Mouse (Mus musculus) kidney, embryonic 16.5 days (tissue): ENCODE measurements around the gene Mad1l1. TPM values are rescaled to one million over a fixed set of nuclear protein-coding genes. Genes with fewer than 3 reads are reported as not detected.
"Not testable (repeated sequence)": the region's sequence is repeated elsewhere in the genome, so short reads cannot be mapped to it uniquely, and the experiment has no call there.

ENCODE experiments used
- ATAC-seq: fragments of 200-750 bp; cut with Nextera tagmentation; 2 replicates; pipeline ENCODE4 v1.8.0; 2017; ENCODE audit warnings: moderate TSS enrichment; ENCODE audit not compliant: low FRiP score, low TSS enrichment
- H3K27ac ChIP-seq: fragments of 300-500 bp; sonication (generic); 2 replicates; pipeline ENCODE4 v1.5.1; 2014; ENCODE audit warnings: low read length
- H3K27me3 ChIP-seq: fragments of 300-500 bp; sonication (generic); 2 replicates; pipeline ENCODE4 v1.6.1; 2014; ENCODE audit warnings: low read length, control low read depth, mixed read lengths; ENCODE audit not compliant: insufficient read depth
- H3K36me3 ChIP-seq: fragments of 300-500 bp; sonication (generic); 2 replicates; pipeline ENCODE4 v1.6.1; 2014; ENCODE audit warnings: low read length, control low read depth, mixed read lengths; ENCODE audit not compliant: insufficient read depth
- H3K4me1 ChIP-seq: fragments of 300-500 bp; sonication (generic); 2 replicates; pipeline ENCODE4 v1.6.1; 2014; ENCODE audit warnings: low read length, control low read depth, mixed read lengths; ENCODE audit not compliant: insufficient read depth
- H3K4me2 ChIP-seq: fragments of 300-500 bp; sonication (generic); replicated peaks from 2 replicates; pipeline ENCODE4 v1.6.1; 2014; ENCODE audit warnings: low read depth, low read length
- H3K4me3 ChIP-seq: fragments of 300-500 bp; sonication (generic); 2 replicates; pipeline ENCODE4 v1.5.1; 2014; ENCODE audit warnings: mild to moderate bottlenecking, low read length
- H3K9ac ChIP-seq: fragments of 300-500 bp; sonication (generic); replicated peaks from 2 replicates; pipeline ENCODE4 v1.6.1; 2014; ENCODE audit warnings: low read length
- H3K9me3 ChIP-seq: fragments of 300-500 bp; sonication (generic); 2 replicates; pipeline ENCODE4 v1.6.1; 2016; ENCODE audit warnings: low read length, control low read depth
- WGBS: fragments of 180-500 bp; shearing (Covaris S2); extraction: QIAGEN DNeasy Blood & Tissue Kit; methylation state at CpG from one replicate; pipeline ENCODE4 v1.1.7; 2014; 5-methylcytosine and 5-hydroxymethylcytosine counted together
- polyA plus RNA-seq: library from polyadenylated mRNA; unstranded; fragments of >200 nt; fragmentation: Nextera tagmentation; extraction: Ambion mirVana; gene quantifications from 2 replicates; pipeline ENCODE4 v1.2.1, GENCODE M21; 2015

The Mad1l1 gene
- polyA plus RNA-seq, result 51.6 and 52.4 TPM in 2 replicates

- under 1% methylated on average over 60 of the region's 60 CpGs for WGBS
- Histone ChIP-seq H3K9me3 (no peaks in the 10 kb centered on the region), H3K4me2 (peak within 1 kb of the TSS; percentile 79), H3K27ac (peak within 1 kb of the TSS; percentile 84), H3K4me1 (peaks cover 9% of the 10 kb centered on the region), H3K9ac (peak within 1 kb of the TSS; percentile 96), H3K36me3 (no peaks in the 10 kb centered on the region), H3K27me3 (no peaks in the 10 kb centered on the region), H3K4me3 (peak within 1 kb of the TSS; percentile 94)
- ATAC-seq, result peak; percentile 93
Observed at GRCm38 (mm10) chr5:140321042-140321755, at the start of gene Mad1l1, which contains the start of gene Nudt1. Gene Mad1l1, minus strand, starts transcription at chr5:140321552. Gene Nudt1, plus strand, starts transcription at chr5:140321656.

DNA sequence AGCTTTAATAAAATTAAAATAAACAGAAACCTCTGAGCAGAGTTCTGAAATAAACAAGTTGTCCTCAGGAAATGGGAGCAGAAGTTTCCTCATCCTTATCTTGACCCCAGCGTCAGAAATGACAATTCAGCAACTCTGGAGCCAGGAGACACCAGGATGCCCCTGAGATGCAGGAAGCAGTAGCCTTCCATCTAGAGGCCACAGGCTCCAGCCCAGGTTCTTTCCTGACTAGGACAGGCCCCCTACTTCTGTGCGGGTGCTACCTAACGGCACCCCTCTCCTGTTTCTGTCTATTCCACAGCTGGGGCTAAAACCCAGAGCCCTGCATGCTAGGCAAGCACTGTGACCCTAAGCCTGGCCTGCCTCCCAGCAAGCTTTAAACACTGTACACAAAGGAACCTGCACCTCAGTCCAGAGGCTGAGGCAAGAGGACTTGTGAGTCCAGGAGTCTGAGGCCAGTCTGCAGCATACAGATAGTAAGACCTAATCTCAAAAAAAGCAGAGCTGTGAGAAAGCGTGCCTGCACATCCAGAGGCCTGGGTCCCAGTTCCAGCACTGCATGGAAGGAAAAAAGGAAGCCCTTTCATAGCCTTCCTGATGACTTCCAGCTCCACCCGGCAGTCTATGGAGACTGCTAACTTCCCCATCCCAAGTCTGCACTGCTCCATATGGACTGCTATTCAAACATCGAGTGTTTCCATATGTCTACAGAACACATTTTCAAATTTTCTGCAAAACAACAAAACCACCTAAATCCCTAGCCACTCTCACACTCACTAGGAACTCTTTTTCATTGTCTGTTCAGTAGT lies 49.3 kb upstream of the Mad1l1 start:
- H3K27me3 ChIP-seq, result no peaks in the 10 kb centered on the region
- H3K4me3 ChIP-seq, result no peak overlapping the region
- 69% methylated on average over 6 of the region's 6 CpGs for WGBS
- 0 out of 2 replicates have a peak, but pooled peaks cover 4% of the 10 kb centered on the region for H3K36me3 ChIP-seq
- no peak overlapping the region for H3K9ac ChIP-seq
- H3K9me3 ChIP-seq, result no peaks in the 10 kb centered on the region
- H3K27ac ChIP-seq, result peak overlapping the region; percentile 2; the same call in 1 of the 2 replicates
- peaks cover 14% of the 10 kb centered on the region for H3K4me1 ChIP-seq
- no peak overlapping the region for H3K4me2 ChIP-seq
- no peak for ATAC-seq

GRCm38 (mm10) chr5:140369466-140369865 lies 48.1 kb upstream of the Mad1l1 start:
- H3K36me3 ChIP-seq, result 0 out of 2 replicates have a peak, but pooled peaks cover 6% of the 10 kb centered on the region
- H3K4me3 ChIP-seq, result no peak overlapping the region
- ATAC-seq, result peak; percentile 62; the same call in 1 of the 2 replicates
- no peak overlapping the region for H3K27ac ChIP-seq
- no peaks in the 10 kb centered on the region for H3K27me3 ChIP-seq
- no peak overlapping the region for H3K4me2 ChIP-seq
- peaks cover 14% of the 10 kb centered on the region for H3K4me1 ChIP-seq
- H3K9ac ChIP-seq, result no peak overlapping the region
- WGBS, result 43% methylated on average over 2 of the region's 2 CpGs
- no peaks in the 10 kb centered on the region for H3K9me3 ChIP-seq

DNA sequence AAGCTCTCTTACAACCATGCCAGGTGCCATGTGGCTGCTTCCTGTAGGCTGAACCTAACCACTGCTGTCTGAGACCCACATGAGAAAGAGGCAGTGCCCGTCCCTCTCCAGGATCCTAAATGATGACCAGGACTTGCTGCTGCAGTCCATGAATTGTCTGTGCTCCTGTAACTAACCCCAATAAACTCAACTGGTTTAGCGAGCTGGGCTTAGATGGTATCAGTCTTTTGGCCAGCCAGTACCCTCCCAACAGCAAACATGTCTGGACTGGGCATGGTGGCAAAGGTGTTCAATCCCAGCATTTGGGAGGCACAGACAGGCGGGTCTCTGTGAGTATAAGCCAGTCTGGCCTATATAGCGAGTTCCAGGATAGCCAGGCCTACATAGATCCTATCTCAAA lies 47.6 kb upstream of the Mad1l1 start:
- Histone ChIP-seq H3K4me2 (no peak overlapping the region), H3K27ac (no peak overlapping the region), H3K27me3 (no peaks in the 10 kb centered on the region), H3K9ac (no peak overlapping the region), H3K36me3 (0 out of 2 replicates have a peak, but pooled peaks cover 6% of the 10 kb centered on the region), H3K4me1 (peaks cover 9% of the 10 kb centered on the region), H3K4me3 (no peak overlapping the region), H3K9me3 (no peaks in the 10 kb centered on the region)
- ATAC-seq, result no peak
- 80% methylated on average over 4 of the region's 4 CpGs for WGBS

- not testable (repeated sequence) for H3K27me3 ChIP-seq, H3K4me3 ChIP-seq, H3K27ac ChIP-seq, ATAC-seq, H3K4me1 ChIP-seq, H3K4me2 ChIP-seq, H3K9me3 ChIP-seq, H3K9ac ChIP-seq
- WGBS, result 95% methylated on average over 2 of the region's 2 CpGs
- peaks cover 11% of the 10 kb centered on the region for H3K36me3 ChIP-seq
Observed at GRCm38 (mm10) chr5:140368126-140368525, 46.8 kb upstream of the Mad1l1 start.

GRCm38 (mm10) chr5:140364415-140364814 lies 43.1 kb upstream of the Mad1l1 start:
- Histone ChIP-seq H3K27me3 (no peaks in the 10 kb centered on the region), H3K4me2 (no peak overlapping the region), H3K4me1 (no peaks in the 10 kb centered on the region; the same call in 1 of the 2 replicates), H3K9me3 (peaks cover 4% of the 10 kb centered on the region; the same call in 1 of the 2 replicates), H3K4me3 (no peak overlapping the region), H3K27ac (no peak overlapping the region), H3K36me3 (peaks cover 11% of the 10 kb centered on the region), H3K9ac (no peak overlapping the region)
- no peak for ATAC-seq
- 80% methylated on average over 5 of the region's 5 CpGs for WGBS

GRCm38 (mm10) chr5:140359930-140360674 lies 38.8 kb upstream of the Mad1l1 start:
- H3K27me3 ChIP-seq, result no peaks in the 10 kb centered on the region
- H3K4me1 ChIP-seq, result no peaks in the 10 kb centered on the region
- H3K4me2 ChIP-seq, result no peak overlapping the region
- H3K36me3 ChIP-seq, result peaks cover 24% of the 10 kb centered on the region
- 79% methylated on average over 14 of the region's 14 CpGs for WGBS
- H3K9me3 ChIP-seq, result peaks cover 4% of the 10 kb centered on the region; the same call in 1 of the 2 replicates
- ATAC-seq, result peak; percentile 88
- peak overlapping the region; percentile 25; the same call in 1 of the 2 replicates for H3K27ac ChIP-seq
- no peak overlapping the region for H3K4me3 ChIP-seq
- H3K9ac ChIP-seq, result no peak overlapping the region

GRCm38 (mm10) chr5:140357466-140357865 lies 36.1 kb upstream of the Mad1l1 start:
- no peak overlapping the region for H3K4me3 ChIP-seq
- no peak for ATAC-seq
- H3K4me1 ChIP-seq, result no peaks in the 10 kb centered on the region
- H3K27ac ChIP-seq, result no peak overlapping the region
- no peak overlapping the region for H3K4me2 ChIP-seq
- no peaks in the 10 kb centered on the region for H3K27me3 ChIP-seq
- 81% methylated on average over 3 of the region's 3 CpGs for WGBS
- no peaks in the 10 kb centered on the region for H3K9me3 ChIP-seq
- H3K36me3 ChIP-seq, result peaks cover 41% of the 10 kb centered on the region
- H3K9ac ChIP-seq, result no peak overlapping the region

- Histone ChIP-seq H3K4me3 (no peak overlapping the region), H3K9ac (no peak overlapping the region), H3K9me3 (no peaks in the 10 kb centered on the region), H3K4me2 (no peak overlapping the region), H3K27me3 (no peaks in the 10 kb centered on the region), H3K4me1 (no peaks in the 10 kb centered on the region), H3K36me3 (peaks cover 53% of the 10 kb centered on the region), H3K27ac (no peak overlapping the region)
- 77% methylated on average over 11 of the region's 11 CpGs for WGBS
- ATAC-seq, result no peak
Observed at GRCm38 (mm10) chr5:140355934-140356333, 34.6 kb upstream of the Mad1l1 start.
